In genomic region chr15:89300600-89300999, GRCm38 (mm10) we compare ENCODE assay signal across 26 mouse cellular contexts. TPM values are rescaled to one million over a fixed set of nuclear protein-coding genes. Genes with fewer than 3 reads are reported as not detected.
"Had no signal": no experiment of that assay in that cellular context is flagged by ENCODE, and none has a peak within 500 bp of the region (broad histone marks: within the 10 kb centered on the region; RNA-seq: fewer than 3 reads in every experiment).

No protein-coding gene starts in this region.

- H3K27me3 ChIP-seq: intestine, embryonic 15.5 days; limb, embryonic 13.5 days; liver, embryonic 12.5 days; liver, embryonic 15.5 days; lung, embryonic 15.5 days; megakaryocyte, embryonic 14.5 days had no signal

- H3K9me3 ChIP-seq: intestine, embryonic 15.5 days; limb, embryonic 10.5 days; limb, embryonic 13.5 days; liver, embryonic 12.5 days; liver, embryonic 15.5 days; lung, embryonic 15.5 days; megakaryocyte, embryonic 14.5 days had no signal

- H3K9ac ChIP-seq: intestine, embryonic 15.5 days; limb, embryonic 13.5 days; liver, embryonic 12.5 days; liver, embryonic 15.5 days; lung, embryonic 15.5 days had no signal

- H3K27ac ChIP-seq: intestine, embryonic 15.5 days; limb, embryonic 10.5 days; limb, embryonic 13.5 days; liver, embryonic 12.5 days; liver, embryonic 15.5 days; lung, embryonic 15.5 days had no signal

- ATAC-seq: hindbrain, embryonic 16.5 days; intestine, embryonic 15.5 days; liver, embryonic 12.5 days had no signal

- DNase-seq: layer of hippocampus, adult 9-11 months; liver; lung, adult 18-20 months; lung, postnatal 10 days; lung, postnatal 36 days; midbrain, embryonic 14.5 days; thymus, adult 18-20 months; thymus, postnatal 36 days had no signal

- H3K4me3 ChIP-seq: intestine, embryonic 15.5 days; layer of hippocampus, adult 2 months; limb, embryonic 10.5 days; limb, embryonic 13.5 days; liver, embryonic 12.5 days; liver, embryonic 15.5 days; lung, embryonic 15.5 days; megakaryocyte, embryonic 14.5 days had no signal

- H3K4me2 ChIP-seq: intestine, embryonic 15.5 days; limb, embryonic 13.5 days; liver, embryonic 12.5 days; liver, embryonic 15.5 days; lung, embryonic 15.5 days; midbrain, embryonic 11.5 days had no signal

- H3K4me1 ChIP-seq: limb, embryonic 10.5 days; limb, embryonic 13.5 days had no signal

RNA-seq across cellular contexts. Expression of gene Adm2, which starts 21.9 kb away (rescaled TPM):
- total RNA-seq: layer of hippocampus, adult 2 months; layer of hippocampus, postnatal 25 days; left cerebral cortex, adult 18-20 months; left cerebral cortex, postnatal 25 days; midbrain, postnatal 0 days had no signal
- polyA plus RNA-seq: hindbrain, embryonic 16.5 days; midbrain, embryonic 11.5 days; midbrain, embryonic 14.5 days; midbrain, postnatal 0 days; neural tube, embryonic 14.5 days; urinary bladder, adult 2 months had no signal

RNA-seq across cellular contexts. Expression of gene Miox, which starts 33.6 kb away (rescaled TPM):
- total RNA-seq: layer of hippocampus, adult 2 months; layer of hippocampus, postnatal 25 days; left cerebral cortex, adult 18-20 months; left cerebral cortex, postnatal 25 days; midbrain, postnatal 0 days had no signal
- polyA plus RNA-seq: hindbrain, embryonic 16.5 days; large intestine, adult 2 months; limb, embryonic 10.5 days; limb, embryonic 13.5 days; lung, embryonic 15.5 days; midbrain, embryonic 11.5 days; midbrain, embryonic 14.5 days; midbrain, postnatal 0 days; neural tube, embryonic 11.5 days; neural tube, embryonic 14.5 days; urinary bladder, adult 2 months had no signal
